Mouse (Mus musculus): ENCODE results near the gene Yes1. TPM values are rescaled to one million over a fixed set of nuclear protein-coding genes. Genes with fewer than 3 reads are reported as not detected.

Gene Yes1
- total RNA-seq, 2 experiments from 2014 or later: 0.04 to 1.1 TPM

Other genes starting within 250 kb of the Yes1 start
- gene Ppp1cb, start 152.3 kb upstream of the Yes1 start, total RNA-seq (2015): 167 and 177 TPM in 2 replicates
- 205 and 247 TPM in 2 replicates for gene Ppp1cb, start 152.3 kb upstream of the Yes1 start, total RNA-seq (2017)
- gene Pisd, start 174.5 kb downstream of the Yes1 start, total RNA-seq (2015): 51.6 and 52.1 TPM in 2 replicates
- gene Pisd, start 174.5 kb downstream of the Yes1 start, total RNA-seq (2017): 69.5 and 81.6 TPM in 2 replicates
- gene Gm20671, start 215.9 kb downstream of the Yes1 start, total RNA-seq (2015): not detected in 2 replicates
- 1.2 TPM in 1 of 2 replicates, not detected in the other for gene Gm20671, start 215.9 kb downstream of the Yes1 start, total RNA-seq (2017)
- gene Prr14l, start 243.1 kb downstream of the Yes1 start, total RNA-seq (2015): 30.9 and 34.4 TPM in 2 replicates
- 27.7 and 48.4 TPM in 2 replicates for gene Prr14l, start 243.1 kb downstream of the Yes1 start, total RNA-seq (2017)

Measured in megakaryocyte, adult 5-6 weeks (primary cell).